Mouse (Mus musculus) adrenal gland (tissue): Measurements from ENCODE around the gene Smim4.

Experiments used
- intact Hi-C: fragments of 180-260 bp; cut with DNase I; formaldehyde crosslinking; loops from one replicate; pipeline ENCODE4 v1.15.1; 2025

Smim4 gene

DNA sequence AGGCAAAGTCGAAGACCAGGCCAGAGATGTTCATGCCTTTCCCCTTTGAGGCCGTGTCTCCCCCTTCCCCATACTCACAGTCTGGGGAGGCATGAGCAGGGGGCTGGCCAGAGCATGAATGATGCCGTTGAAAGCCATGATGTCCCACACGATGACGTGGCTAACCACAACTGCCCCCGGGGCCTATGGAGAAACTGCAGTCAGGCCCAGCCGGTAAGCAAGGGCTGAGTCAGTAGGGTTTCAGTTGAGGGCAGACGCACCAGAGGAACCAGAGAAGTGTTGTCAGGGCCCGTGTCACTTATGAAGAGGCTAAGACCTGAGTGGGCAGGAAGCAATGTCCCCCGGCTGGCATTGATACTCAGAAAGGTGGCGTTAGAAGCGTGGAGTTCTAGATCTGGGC, 10.9 kb upstream of the Smim4 start:
- intact Hi-C loops = no loop called here

DNA sequence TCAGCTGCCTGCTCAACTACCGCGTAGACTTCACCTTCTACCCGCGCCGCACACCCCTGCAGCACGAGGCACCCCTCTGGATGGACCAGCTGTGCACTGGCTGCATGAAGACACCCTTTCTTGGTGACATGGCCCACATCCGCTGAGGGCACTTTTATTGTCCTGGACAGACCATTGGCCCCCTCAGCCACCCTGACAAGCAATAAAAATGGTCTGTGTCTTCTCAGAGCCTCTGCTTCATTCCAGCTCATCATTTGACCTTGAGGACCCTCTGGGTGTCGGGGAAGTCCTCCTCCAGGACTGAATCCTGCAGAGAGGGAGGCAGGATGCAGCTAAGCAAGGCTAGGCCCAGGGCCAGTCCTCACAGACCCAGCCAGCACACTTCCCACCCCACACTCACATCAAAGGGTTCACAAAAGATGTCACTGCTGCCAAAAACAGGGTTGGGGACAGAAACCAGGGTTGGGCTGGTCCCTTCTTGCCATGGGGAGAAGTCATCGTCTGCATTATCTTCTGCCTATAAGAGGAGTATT, 10.2 kb upstream of the Smim4 start:
- intact Hi-C loops = no loop called here

DNA sequence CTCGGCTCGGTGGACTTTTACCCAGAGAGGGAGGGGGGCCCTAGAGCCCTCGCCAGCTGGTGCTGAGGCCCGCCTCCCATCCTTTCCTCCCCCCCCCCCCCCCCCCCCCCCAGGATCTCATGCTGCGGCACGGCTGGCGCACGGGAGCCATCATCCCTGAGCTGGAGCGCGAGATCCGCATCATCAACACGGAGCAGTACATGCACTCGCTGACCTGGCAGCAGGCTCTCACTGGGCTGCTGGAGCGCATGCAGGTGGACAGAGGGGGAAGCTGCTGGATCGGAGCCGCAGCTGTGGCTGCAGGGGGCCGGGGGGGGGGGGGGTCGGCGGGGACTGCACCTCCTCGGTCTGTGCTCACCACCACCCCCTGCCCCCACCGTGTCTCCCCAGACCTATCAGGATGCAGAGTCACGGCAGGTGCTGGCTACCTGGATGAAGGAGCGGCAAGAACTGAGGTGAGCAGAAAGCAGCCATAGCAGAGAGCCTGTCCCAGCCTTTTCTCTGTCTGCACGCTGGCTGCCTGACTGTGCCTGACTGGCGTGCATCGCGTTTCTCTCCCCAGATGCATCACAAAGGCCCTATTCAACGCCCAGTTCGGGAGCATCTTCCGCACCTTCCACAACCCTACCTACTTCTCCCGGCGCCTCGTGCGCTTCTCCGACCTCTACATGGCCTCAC, 9.6 kb upstream of the Smim4 start:
- intact Hi-C loops = no loop called here

DNA sequence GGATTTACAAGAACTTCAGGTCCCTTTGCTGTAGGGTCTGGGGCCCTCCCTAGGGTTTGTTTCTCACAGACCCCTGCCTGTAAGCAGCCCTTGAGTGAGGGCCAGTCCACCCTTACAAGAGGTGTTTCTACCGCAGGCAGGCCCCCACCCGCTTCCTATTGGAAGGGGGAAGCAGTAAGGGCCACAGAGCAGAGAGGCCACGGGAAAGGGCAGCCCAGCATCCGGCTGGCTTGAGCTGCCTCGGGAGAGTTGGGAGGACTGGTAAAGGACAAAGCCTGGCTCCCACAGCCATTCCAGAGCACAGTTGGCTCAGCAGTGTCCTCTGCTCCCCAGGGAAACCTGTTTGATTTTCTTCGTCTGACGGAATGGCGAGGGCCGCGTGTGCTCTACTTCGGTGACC, 9.0 kb upstream of the Smim4 start:
- intact Hi-C loops = no loop called here

DNA sequence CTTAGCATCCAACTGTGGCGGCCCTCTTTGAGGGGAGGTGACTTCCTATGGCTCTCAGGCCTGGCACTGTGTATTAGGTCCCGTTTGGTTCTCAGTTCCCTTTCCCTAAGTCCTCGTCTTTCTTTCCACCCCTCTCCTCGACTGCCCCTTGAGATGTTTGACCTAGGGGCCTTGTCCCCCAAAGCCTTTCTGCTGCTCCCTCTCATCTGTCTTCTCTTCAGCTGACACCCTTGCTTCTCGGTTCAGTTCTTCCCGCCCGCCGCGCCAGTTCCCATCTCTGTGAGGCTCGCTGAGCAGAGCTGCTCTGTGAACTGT, 8.5 kb upstream of the Smim4 start:
- intact Hi-C loops = no loop called here

DNA sequence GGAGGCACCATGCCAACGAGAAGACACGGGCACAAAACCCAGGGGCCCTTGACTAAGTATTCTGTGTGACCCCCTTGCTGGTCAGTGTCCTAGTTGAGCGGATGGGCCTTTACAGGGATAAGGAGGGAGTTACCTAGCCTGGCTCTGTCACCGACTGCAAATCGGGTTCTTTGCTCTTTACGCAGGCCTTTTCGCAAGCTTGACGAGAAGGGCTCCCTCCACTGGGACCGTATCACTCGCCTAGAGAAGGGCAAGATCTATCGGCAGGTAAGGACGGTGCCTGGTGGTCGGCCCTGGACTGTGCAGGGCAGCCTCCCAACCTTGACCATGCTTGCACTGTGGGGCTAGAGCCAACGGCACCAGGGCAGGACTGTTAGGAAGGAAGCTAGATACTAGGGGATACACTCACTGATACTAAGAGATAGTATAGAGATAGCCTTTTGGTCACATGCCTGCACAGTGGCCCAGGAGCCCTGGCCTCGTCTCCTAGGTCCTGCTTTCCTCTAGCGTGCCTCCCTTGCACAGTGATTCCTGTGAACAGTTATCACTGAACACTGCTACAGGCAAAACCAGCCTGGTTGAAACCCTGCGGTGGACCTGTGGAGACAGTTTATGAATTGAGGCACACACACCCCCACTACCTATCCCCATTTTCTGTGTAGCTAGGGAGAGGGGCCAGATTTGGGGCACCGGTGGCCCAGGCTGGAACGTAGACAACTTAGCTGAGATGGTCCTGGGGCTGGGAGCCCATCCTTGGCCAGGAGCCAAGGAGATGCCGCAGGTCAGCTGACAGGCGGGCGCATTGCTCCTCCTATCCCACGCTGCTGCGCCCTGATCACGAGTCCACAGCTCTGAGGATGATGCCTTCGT, 7.9 kb upstream of the Smim4 start:
- intact Hi-C loops = no loop called here

DNA sequence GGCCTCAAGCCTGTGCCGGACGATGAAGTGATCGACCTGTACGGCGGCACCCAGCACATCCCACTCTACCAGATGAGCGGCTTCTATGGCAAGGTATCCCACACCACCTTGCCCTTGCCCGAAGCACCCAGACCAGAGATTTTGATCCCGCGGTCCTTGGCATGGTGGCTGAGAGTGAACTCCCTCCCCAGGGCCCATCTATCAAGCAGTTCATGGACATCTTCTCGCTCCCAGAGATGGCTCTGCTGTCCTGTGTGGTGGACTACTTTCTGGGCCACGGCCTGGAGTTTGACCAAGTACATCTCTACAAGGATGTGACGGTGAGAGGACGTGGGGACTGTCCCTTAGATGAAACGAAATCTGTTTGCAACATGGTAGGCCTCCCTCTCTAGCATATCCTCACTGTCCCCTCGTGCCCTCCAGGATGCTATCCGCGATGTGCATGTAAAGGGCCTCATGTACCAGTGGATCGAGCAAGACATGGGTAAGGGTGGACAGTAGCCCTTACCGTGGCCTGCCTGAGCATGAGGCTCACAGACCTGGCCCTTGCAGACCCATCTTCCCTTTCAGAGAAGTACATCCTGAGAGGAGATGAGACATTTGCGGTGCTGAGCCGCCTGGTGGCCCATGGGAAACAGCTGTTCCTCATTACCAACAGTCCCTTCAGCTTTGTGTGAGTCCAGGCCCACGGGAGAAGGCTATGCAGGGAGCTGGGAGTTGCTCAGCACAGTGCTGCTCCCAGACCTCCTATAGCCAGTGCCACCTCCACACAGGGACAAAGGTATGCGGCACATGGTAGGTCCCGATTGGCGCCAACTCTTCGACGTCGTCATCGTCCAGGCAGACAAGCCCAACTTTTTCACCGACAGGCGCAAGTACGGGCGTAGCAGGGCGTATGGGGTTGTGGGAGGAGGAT, 7.0 kb upstream of the Smim4 start:
- intact Hi-C loops = no loop called here

DNA sequence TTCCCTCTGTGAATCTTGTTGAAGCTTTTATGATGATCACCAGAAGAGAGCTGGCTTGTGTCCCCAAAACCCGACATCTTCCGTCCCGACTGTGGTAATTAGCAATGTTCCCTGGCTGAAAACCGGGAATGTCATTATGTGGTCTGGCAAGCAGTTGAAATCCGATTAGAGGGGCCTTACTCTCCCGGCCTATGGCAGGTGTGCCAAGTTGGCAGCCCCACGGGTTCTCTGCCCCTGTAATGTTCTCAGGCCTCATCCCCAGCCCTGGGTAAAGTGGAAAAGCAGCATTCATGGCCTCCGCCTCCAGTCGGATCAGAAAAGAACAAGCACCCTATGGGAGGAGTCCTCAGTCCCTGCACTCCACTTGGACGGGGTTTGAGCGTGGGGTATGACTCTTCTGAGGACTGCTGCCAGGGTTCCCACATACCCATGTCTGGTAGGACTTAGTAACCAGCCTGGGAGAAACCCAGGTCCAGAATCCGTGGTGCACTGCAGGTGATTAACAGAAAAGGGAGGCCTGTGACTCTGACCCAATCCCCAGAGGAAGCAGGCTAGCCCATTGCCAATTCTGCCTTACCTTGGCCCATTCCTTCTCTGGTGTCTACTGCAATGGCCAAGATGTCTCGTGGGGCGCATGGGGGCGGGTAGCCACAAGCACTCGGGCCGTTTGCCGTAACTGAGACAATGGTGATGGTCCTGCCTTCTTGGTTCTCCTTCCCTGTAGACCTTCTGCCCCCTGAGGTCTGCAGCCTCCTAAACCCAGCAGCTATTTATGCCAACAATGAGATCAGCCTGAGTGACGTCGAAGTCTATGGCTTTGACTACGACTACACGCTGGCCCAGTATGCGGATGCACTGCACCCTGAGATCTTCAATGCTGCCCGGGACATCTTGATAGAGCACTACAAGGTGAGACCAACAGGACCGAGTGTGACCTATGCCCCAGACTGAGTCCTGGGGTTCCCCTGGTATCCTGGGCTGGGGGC, 5.6 kb upstream of the Smim4 start:
- intact Hi-C loops = loop anchor here (5.0 kb wide), 1 partner anchor 48 kb away; no protein-coding TSS in a partner anchor

DNA sequence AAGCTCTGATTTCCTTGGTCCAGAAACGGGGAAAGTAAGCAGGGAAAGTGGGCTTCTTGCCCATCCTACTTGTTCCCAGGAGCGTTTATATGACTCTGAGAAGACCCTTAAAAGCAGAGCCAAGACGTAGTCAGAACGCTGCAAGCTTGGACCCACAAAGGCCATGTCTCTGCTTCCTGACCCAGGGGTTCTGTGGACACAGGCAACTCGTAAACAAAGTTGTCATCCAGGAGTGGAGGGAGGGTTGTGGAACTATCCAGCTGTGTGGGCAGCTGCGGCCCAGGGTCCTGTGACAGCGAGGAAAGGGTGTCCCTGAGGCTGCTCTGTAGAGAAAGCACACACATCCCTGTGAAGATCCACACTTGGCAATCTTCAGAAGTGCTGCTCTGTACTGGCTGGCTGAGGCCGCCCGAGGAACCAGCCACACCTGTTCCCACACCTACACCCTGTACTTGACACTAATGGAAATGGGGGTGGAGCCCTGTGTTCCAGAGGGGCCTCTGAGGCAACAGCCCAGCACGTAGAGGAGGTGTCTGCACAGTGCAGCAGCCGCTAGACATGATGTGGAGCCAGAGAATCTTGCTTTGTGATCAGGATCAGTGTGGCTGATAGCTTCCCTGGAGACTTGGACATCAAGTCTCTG, 4.4 kb upstream of the Smim4 start:
- intact Hi-C loops = loop anchor here (5.0 kb wide), 1 partner anchor 49 kb away; no protein-coding TSS in a partner anchor

DNA sequence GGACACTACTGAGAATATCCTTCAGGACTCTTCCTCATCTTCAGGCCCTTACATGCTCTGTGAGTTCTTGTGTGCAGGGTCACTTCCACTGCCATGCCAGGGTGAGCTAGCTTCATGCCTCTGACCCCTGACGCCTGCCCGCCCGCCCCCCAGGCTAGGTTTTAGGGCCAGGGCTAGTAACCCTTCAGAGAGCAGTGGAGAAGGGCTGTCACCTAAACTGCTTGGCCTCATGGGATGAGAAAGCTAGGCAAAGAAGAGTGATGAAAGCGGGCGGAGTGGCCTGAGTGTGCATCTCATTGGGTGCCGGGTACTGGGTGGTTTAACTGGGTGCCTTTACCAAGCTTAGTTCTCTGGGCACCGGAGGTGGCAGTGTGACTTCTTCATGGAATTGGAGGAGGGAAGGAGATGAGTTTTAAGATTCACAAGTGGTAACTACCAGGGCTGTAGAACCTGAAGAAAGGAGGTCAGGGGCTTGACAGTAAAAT, 3.8 kb upstream of the Smim4 start:
- intact Hi-C loops = loop anchor here (5.0 kb wide), 1 partner anchor 50 kb away; no protein-coding TSS in a partner anchor

DNA sequence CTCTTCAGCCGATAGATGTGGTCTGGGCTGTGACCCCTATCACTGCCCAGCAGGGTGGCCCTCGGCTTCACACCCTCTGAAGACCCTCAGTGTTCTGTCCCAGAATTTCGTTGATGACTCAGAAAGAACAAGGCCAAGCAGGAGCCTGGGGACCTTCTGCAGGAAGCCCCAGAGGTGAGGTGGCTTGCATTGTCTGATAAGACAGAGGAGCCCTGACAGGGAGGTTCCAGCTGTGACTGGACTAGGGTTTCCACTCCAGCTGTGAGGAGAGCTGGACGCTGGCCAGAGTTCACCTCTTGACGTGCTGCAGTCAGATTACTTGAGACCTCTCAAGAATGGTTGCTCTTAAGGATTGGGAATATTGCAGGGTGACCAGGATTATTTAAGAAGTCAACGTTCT, 3.3 kb upstream of the Smim4 start:
- intact Hi-C loops = loop anchor here (5.0 kb wide), 1 partner anchor 50 kb away; no protein-coding TSS in a partner anchor

DNA sequence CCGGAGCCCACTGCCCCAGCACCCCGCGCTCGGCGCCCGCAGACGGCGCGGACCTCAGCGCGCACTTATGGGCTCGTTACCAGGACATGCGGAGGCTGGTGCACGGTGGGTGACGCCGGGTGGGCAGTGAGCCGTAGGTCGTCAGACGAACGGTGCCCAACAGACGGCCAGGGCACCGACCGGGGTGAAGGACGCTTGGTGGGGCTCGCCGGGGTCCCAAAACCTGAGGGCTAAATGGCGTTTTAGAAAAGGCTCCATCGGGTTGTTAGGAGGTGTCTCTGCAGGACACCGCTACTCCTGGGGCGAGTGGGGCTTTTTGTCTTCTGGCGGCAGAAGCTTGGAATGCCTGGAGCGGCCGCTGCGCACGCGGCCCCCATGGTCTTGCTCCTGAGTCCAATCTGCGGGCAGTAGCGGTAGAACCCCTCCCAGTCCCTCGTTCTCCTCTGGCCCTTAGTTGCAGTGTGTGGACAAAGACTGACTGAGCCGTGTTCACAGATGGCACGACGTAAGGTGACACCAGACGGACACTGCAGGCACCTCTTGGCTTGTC, 2.6 kb upstream of the Smim4 start:
- intact Hi-C loops = loop anchor here (5.0 kb wide), 1 partner anchor 51 kb away; no protein-coding TSS in a partner anchor

DNA sequence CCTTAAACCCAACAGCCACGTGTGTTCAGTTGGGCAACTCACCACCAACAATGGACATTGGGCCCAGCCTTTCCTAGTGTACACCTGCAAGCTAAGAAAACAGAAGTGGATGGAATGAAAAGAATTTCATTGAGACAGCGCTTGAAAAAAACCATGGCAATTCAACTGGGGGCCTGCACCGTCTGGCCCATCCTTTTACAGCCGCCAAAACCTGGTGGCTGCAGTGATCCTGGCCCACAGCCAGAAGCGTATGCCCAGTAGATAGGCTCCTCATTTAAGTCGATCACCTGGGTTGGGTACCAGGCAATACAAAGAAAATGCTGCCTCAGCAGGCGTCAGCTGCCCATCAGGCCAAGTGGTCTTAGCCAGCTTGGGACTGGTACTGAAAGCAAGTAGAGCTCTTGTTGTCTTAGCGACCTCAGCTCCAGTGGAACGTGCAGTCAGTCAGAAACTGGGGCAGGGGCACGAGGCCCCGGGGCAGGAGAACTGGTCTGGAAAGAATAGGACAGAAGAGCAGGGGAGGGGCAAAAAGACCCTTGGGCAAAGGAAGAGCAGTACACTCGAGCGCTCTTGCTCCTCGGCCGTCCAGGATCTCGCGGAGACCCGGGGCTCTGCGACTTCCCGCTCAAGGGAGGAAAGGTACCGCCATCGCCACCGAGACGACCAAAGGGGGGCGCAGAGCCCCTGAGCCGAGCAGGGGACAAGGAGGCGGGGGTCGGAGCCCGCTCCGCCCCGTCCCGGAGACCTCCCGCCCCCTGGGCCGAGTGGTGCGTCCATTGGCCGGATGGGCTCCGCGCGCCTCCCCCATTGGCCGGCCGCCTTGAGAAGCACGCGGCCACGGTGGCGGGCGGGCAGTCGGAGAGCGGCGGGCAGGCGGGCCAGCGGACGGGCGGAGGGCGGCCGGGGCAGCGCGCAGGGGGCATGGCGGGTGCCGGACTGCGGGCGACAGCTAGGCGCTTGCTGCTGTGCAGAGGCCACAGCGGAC, 1.8 kb upstream of the Smim4 start, which contains the start of gene Nt5dc2:
Gene Nt5dc2 (plus strand): TSS at position 818 of the 985 bp plus-strand sequence.
- intact Hi-C loops = loop anchor here (5.0 kb wide), 1 partner anchor 52 kb away; no protein-coding TSS in a partner anchor

DNA sequence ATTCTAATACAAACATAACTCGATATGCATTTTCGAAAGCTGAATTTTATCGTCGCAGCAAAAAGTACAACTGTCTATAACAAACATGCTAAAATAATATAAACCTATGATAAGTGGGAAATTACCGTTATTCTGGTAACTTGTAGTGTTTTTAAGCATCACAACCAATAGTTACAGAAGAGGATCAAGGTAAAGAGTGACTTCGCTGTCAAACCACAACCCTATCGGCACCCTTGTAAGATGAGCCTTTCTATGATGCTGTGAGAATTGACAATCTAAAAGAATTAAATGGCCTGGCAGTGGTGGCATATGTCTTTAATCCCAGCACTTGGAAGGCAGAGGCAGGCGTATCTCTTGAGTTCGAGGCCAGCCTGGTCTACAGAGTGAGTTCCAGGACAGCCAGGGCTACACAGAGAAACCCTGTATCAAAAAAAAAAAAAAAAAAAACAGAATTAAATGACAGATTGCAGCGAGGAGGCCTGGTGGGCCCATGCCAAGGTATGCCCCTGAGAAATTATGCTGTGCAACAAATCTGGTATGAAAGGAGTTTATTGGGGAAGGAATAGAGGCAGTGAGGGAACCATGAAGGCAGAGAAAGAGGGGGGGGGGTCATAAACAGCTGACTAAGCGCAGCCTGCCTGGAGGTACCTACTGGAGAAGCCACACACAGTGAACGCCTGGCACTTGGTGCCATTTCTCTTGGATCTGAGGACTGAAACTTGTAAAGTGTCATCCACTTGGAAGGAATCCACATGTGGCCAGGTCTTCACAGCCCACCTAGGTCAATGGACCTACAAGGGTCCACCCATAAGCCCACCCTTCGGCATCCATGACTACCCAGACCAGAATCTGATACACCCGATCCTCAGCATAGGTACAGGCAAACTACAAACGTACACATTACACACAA, 825 bp upstream of the Smim4 start:
- intact Hi-C loops = loop anchor here (5.0 kb wide), 1 partner anchor 53 kb away; no protein-coding TSS in a partner anchor

DNA sequence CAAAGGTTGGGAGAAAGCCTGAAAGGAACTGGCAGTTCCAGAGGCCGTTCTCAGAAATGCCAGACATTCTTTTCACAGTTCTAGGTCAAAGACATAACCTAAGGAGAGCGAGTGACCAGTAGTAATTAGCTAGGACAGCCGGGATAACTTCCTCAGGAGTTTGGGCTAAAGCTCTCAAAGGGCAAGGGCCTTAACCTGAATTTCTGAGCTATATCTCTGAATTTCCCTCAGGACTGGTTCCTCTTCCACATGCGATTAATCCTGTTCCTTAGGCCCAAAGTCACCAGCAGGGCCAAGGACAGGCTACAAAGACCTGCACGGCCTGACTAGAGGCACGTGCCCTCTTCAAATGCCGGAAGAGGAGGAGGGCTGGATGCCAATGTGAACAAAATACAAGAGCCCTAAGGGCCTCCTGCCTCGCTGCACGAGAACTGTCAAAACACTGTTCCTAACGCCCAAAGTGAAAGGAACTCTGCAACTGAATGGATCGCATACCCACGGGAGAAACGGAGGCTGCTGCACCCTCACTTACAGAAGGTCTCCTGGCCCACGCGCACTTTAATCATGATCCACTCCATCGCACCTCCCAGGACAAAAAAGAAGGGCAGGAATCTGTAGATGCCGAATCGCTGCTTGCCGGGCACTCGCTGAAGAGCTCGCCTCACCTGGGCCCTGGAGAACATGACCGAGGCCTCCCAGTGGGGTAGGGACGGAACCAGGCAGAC, 493 bp downstream of the Smim4 start:
- intact Hi-C loops = no loop called here

DNA sequence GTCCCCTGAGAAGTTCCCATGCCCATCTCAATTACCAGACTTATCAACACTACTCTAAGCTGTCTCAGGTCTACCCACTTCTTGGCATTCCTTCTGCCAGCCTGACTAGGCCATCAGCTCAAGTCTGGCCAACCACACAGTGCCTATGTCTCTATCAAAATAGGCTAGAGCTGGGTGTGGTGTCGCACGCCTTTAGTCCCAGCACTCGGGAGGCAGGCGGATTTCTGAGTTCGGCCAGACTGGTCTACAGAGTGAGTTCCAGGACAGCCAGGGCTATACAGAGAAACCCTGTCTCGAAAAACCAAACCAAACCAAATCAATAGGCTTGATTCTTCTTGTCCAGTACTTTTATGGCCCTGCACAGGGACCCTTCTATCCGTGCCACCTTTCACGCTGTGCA, 1.9 kb downstream of the Smim4 start:
- intact Hi-C loops = no loop called here
